Mouse (Mus musculus) heart, embryonic 15.5 days (tissue): Measurements from ENCODE around the gene Glyr1. TPM values are rescaled to one million over a fixed set of nuclear protein-coding genes. Genes with fewer than 3 reads are reported as not detected.

ENCODE experiments used
- ATAC-seq: fragments of 200-750 bp; cut with Nextera tagmentation; replicated peaks from 2 replicates; pipeline ENCODE4 v1.8.0; 2017; ENCODE audit warnings: low read depth, moderate TSS enrichment; ENCODE audit not compliant: insufficient number of reproducible peaks, insufficient read depth, low FRiP score
- H3K27ac ChIP-seq: fragments of 300-500 bp; sonication (generic); 2 replicates; pipeline ENCODE4 v1.5.1; 2015; ENCODE audit warnings: mild to moderate bottlenecking, inconsistent platforms
- H3K27me3 ChIP-seq: fragments of 300-500 bp; sonication (generic); 2 replicates; pipeline ENCODE4 v1.6.1; 2015; ENCODE audit warnings: inconsistent platforms
- H3K36me3 ChIP-seq: fragments of 300-500 bp; sonication (generic); 2 replicates; pipeline ENCODE4 v1.6.1; 2015; ENCODE audit warnings: mild to moderate bottlenecking, inconsistent platforms
- H3K4me1 ChIP-seq: fragments of 300-500 bp; sonication (generic); replicated peaks from 2 replicates; pipeline ENCODE4 v1.6.1; 2015; ENCODE audit warnings: inconsistent platforms
- H3K4me2 ChIP-seq: fragments of 300-500 bp; sonication (generic); 2 replicates; pipeline ENCODE4 v1.6.1; 2015; ENCODE audit warnings: inconsistent platforms, mild to moderate bottlenecking, moderate library complexity
- H3K4me3 ChIP-seq: fragments of 300-500 bp; sonication (generic); 2 replicates; pipeline ENCODE4 v1.5.1; 2015; ENCODE audit warnings: mild to moderate bottlenecking, inconsistent platforms
- H3K9ac ChIP-seq: fragments of 300-500 bp; sonication (generic); 2 replicates; pipeline ENCODE4 v1.6.1; 2015; ENCODE audit warnings: mild to moderate bottlenecking, inconsistent platforms
- H3K9me3 ChIP-seq: fragments of 300-500 bp; sonication (generic); replicated peaks from 2 replicates; pipeline ENCODE4 v1.6.1; 2016; ENCODE audit warnings: inconsistent platforms
- WGBS: fragments of 180-500 bp; shearing (Covaris S2); methylation state at CpG from one replicate; pipeline ENCODE4 v1.1.7; 2015; ENCODE audit warnings: mixed read lengths; 5-methylcytosine and 5-hydroxymethylcytosine counted together
- polyA plus RNA-seq: library from polyadenylated mRNA; unstranded; fragments of >200 nt; fragmentation: Nextera tagmentation; extraction: Ambion mirVana; gene quantifications from 2 replicates; pipeline ENCODE4 v1.2.1, GENCODE M21; 2015

Glyr1 gene
- polyA plus RNA-seq, 1 experiment from 2014 or later, result 78.8 TPM

- whole genome bisulfite sequencing, result 75% methylated on average over 7 of the region's 7 CpGs
- no peak for ATAC-seq
- no peaks in the 10 kb centered on the region for H3K9me3 ChIP-seq
These were observed 38.4 kb downstream of the Glyr1 start for GRCm38 (mm10) chr16:5011285-5011684.

GRCm38 (mm10) chr16:5010371-5010935, 39.2 kb downstream of the Glyr1 start:
- Histone ChIP-seq H3K9ac (no peak overlapping the region), H3K27me3 (no peaks in the 10 kb centered on the region), H3K27ac (no peak overlapping the region), H3K36me3 (peaks cover 11% of the 10 kb centered on the region), H3K9me3 (no peaks in the 10 kb centered on the region), H3K4me2 (no peak overlapping the region), H3K4me3 (no peak overlapping the region), H3K4me1 (peaks cover 15% of the 10 kb centered on the region)
- ATAC-seq, result no peak
- WGBS, result 85% methylated on average over 10 of the region's 10 CpGs

More at GRCm38 (mm10) chr16:5011285-5011684, 38.4 kb downstream of the Glyr1 start:
- Histone ChIP-seq H3K36me3 (peaks cover 19% of the 10 kb centered on the region), H3K4me3 (no peak overlapping the region), H3K4me2 (no peak overlapping the region), H3K9ac (no peak overlapping the region), H3K27ac (no peak overlapping the region), H3K27me3 (no peaks in the 10 kb centered on the region), H3K4me1 (peaks cover 15% of the 10 kb centered on the region)

GRCm38 (mm10) chr16:5008076-5008475, 41.6 kb downstream of the Glyr1 start:
- no peak overlapping the region for H3K27ac ChIP-seq
- no peak overlapping the region for H3K4me2 ChIP-seq
- no peak overlapping the region for H3K4me3 ChIP-seq
- no peaks in the 10 kb centered on the region for H3K9me3 ChIP-seq
- peaks cover 15% of the 10 kb centered on the region for H3K4me1 ChIP-seq
- H3K36me3 ChIP-seq, result no peaks in the 10 kb centered on the region; the same call in 1 of the 2 replicates
- 78% methylated on average over 12 of the region's 12 CpGs for WGBS
- no peaks in the 10 kb centered on the region for H3K27me3 ChIP-seq
- no peak for ATAC-seq
- H3K9ac ChIP-seq, result no peak overlapping the region

- H3K4me3 ChIP-seq, result no peak overlapping the region
- peaks cover 10% of the 10 kb centered on the region for H3K4me1 ChIP-seq
- WGBS, result 59% methylated on average over 6 of the region's 6 CpGs
- no peaks in the 10 kb centered on the region for H3K9me3 ChIP-seq
- no peak overlapping the region for H3K27ac ChIP-seq
- ATAC-seq, result 0 out of 2 replicates have a peak, but pooled peaks have one; percentile 28
- H3K36me3 ChIP-seq, result no peaks in the 10 kb centered on the region; the same call in 1 of the 2 replicates
- no peak overlapping the region for H3K9ac ChIP-seq
- H3K27me3 ChIP-seq, result no peaks in the 10 kb centered on the region
- peak overlapping the region; percentile 18; the same call in 1 of the 2 replicates for H3K4me2 ChIP-seq
These were observed 42.2 kb downstream of the Glyr1 start for GRCm38 (mm10) chr16:5007492-5007891.

GRCm38 (mm10) chr16:5007067-5007466, 42.6 kb downstream of the Glyr1 start, which contains the start of gene Smim22:
TSS of gene Smim22 (plus strand) at chr16:5007288.
- ATAC-seq, result no peak
- no peaks in the 10 kb centered on the region; the same call in 1 of the 2 replicates for H3K36me3 ChIP-seq
- H3K9ac ChIP-seq, result no peak within 1 kb of the TSS
- H3K4me2 ChIP-seq, result peak within 1 kb of the TSS; percentile 18; the same call in 1 of the 2 replicates
- peaks cover 6% of the 10 kb centered on the region for H3K4me1 ChIP-seq
- H3K9me3 ChIP-seq, result no peaks in the 10 kb centered on the region
- H3K4me3 ChIP-seq, result no peak within 1 kb of the TSS
- H3K27ac ChIP-seq, result no peak within 1 kb of the TSS
- WGBS, result 42% methylated on average over 5 of the region's 5 CpGs
- H3K27me3 ChIP-seq, result no peaks in the 10 kb centered on the region

GRCm38 (mm10) chr16:5000611-5001010, 49.1 kb downstream of the Glyr1 start:
- no peaks in the 10 kb centered on the region for H3K27me3 ChIP-seq
- peaks cover 8% of the 10 kb centered on the region for H3K4me1 ChIP-seq
- no peak overlapping the region for H3K27ac ChIP-seq
- H3K4me3 ChIP-seq, result no peak overlapping the region
- ATAC-seq, result no peak
- H3K9ac ChIP-seq, result no peak overlapping the region
- H3K9me3 ChIP-seq, result no peaks in the 10 kb centered on the region
- H3K36me3 ChIP-seq, result no peaks in the 10 kb centered on the region
- 72% methylated on average over 3 of the region's 3 CpGs for WGBS
- H3K4me2 ChIP-seq, result no peak overlapping the region

GRCm38 (mm10) chr16:4998984-4999383, 50.7 kb downstream of the Glyr1 start:
- no peak overlapping the region for H3K4me2 ChIP-seq
- H3K9ac ChIP-seq, result no peak overlapping the region
- 63% methylated on average over 1 of the region's 1 CpGs for WGBS
- H3K4me1 ChIP-seq, result peaks cover 8% of the 10 kb centered on the region
- no peak for ATAC-seq
- no peak overlapping the region for H3K4me3 ChIP-seq
- no peaks in the 10 kb centered on the region for H3K27me3 ChIP-seq
- H3K36me3 ChIP-seq, result no peaks in the 10 kb centered on the region
- H3K27ac ChIP-seq, result no peak overlapping the region
- no peaks in the 10 kb centered on the region for H3K9me3 ChIP-seq

- peaks cover 8% of the 10 kb centered on the region for H3K4me1 ChIP-seq
- peak; percentile 35; the same call in 1 of the 2 replicates for ATAC-seq
- H3K27ac ChIP-seq, result no peak within 1 kb of the TSS
These were observed 52.1 kb downstream of the Glyr1 start, which contains the start of gene Sept12 for GRCm38 (mm10) chr16:4997553-4997952. TSS of gene Sept12 (minus strand) at chr16:4997852.

GRCm38 (mm10) chr16:4993276-4993675, 56.4 kb downstream of the Glyr1 start:
- H3K4me3 ChIP-seq, result no peak overlapping the region
- WGBS, result 69% methylated on average over 4 of the region's 4 CpGs
- H3K9me3 ChIP-seq, result no peaks in the 10 kb centered on the region
- no peak overlapping the region for H3K27ac ChIP-seq
- no peak overlapping the region for H3K9ac ChIP-seq
- ATAC-seq, result no peak
- H3K4me2 ChIP-seq, result no peak overlapping the region
- peaks cover 8% of the 10 kb centered on the region for H3K4me1 ChIP-seq
- no peaks in the 10 kb centered on the region for H3K36me3 ChIP-seq
- no peaks in the 10 kb centered on the region for H3K27me3 ChIP-seq

More at GRCm38 (mm10) chr16:4997553-4997952, 52.1 kb downstream of the Glyr1 start, which contains the start of gene Sept12:
- H3K4me3 ChIP-seq, result no peak within 1 kb of the TSS
- H3K4me2 ChIP-seq, result no peak within 1 kb of the TSS
- H3K9me3 ChIP-seq, result no peaks in the 10 kb centered on the region
- 33% methylated on average over 3 of the region's 3 CpGs for WGBS
- no peaks in the 10 kb centered on the region for H3K27me3 ChIP-seq
- no peaks in the 10 kb centered on the region for H3K36me3 ChIP-seq
- no peak within 1 kb of the TSS for H3K9ac ChIP-seq

- H3K27me3 ChIP-seq, result no peaks in the 10 kb centered on the region
- H3K27ac ChIP-seq, result no peak overlapping the region
- no peak overlapping the region for H3K9ac ChIP-seq
- no peaks in the 10 kb centered on the region for H3K36me3 ChIP-seq
- 89% methylated on average over 12 of the region's 12 CpGs for WGBS
- H3K4me1 ChIP-seq, result peaks cover 2% of the 10 kb centered on the region
- no peaks in the 10 kb centered on the region for H3K9me3 ChIP-seq
- no peak for ATAC-seq
- H3K4me3 ChIP-seq, result no peak overlapping the region
- no peak overlapping the region for H3K4me2 ChIP-seq
These were observed 64.9 kb downstream of the Glyr1 start for GRCm38 (mm10) chr16:4984717-4985116.

- Histone ChIP-seq H3K27me3 (no peaks in the 10 kb centered on the region), H3K9ac (no peak overlapping the region), H3K36me3 (no peaks in the 10 kb centered on the region), H3K4me3 (no peak overlapping the region), H3K9me3 (no peaks in the 10 kb centered on the region), H3K4me2 (no peak overlapping the region), H3K27ac (no peak overlapping the region), H3K4me1 (peaks cover 20% of the 10 kb centered on the region)
- WGBS, result 76% methylated on average over 4 of the region's 4 CpGs
- ATAC-seq, result no peak
These were observed 69.8 kb downstream of the Glyr1 start for GRCm38 (mm10) chr16:4979755-4980380.
